Mouse (Mus musculus): ENCODE measurements around the gene Abhd13. TPM values are rescaled to one million over a fixed set of nuclear protein-coding genes. Genes with fewer than 3 reads are reported as not detected.

The Abhd13 gene
- 0.02 TPM in 1 of 2 replicates, not detected in the other for polyA plus RNA-seq (2012)

GRCm38 (mm10) chr8:9977573-9978314 lies at the start of gene Abhd13, which contains the start of gene Lig4:
Gene Abhd13, plus strand, starts transcription at chr8:9977707.
Gene Lig4, minus strand, starts transcription at chr8:9977686.
- H3K4me1 ChIP-seq (ENCODE audit: control insufficient read depth): peaks cover 51% of the 10 kb centered on the region

DNA sequence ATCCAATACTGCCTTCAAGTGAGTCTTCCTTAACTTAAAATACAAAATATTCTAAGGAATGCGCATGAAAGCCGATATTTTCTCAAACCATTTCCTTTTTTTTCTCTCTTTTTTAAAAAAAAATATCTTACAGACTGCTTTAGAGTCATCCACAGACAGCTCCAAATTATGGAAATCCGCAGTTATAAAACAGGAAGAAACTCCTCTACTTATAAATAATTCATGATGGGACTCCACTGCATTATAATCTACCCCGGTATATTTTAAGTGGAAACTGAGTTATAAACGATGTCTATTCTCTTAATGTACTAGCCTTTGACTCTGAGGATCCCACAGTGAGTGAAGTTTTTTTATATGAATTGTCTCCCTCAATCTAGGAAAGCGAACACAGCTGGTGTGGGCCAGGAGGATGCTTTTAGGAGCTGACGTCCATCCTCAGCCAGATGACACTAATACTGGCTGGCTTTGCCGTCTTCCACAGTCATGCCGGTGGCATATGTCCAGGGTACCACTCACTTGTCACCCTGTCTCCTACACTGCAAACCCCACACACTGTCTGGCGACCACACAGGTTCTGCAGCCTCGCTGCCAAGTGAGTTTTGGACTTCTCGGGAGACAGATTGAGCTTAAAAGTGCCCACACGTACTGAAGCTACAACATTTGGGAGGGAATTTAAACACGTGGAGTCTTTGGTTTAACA lies 47.6 kb upstream of the Abhd13 start:
- no peaks in the 10 kb centered on the region for H3K4me1 ChIP-seq (ENCODE audit: control insufficient read depth)
- H3K9me3 ChIP-seq (ENCODE audit: control insufficient read depth, low read length): no peaks in the 10 kb centered on the region; the same call in 1 of the 2 replicates
- no peak overlapping the region for H3K4me3 ChIP-seq (replicated peaks)
- H3K36me3 ChIP-seq (ENCODE audit: control insufficient read depth): no peaks in the 10 kb centered on the region
- H3K27me3 ChIP-seq (ENCODE audit: control insufficient read depth): no peaks in the 10 kb centered on the region
- TF ChIP-seq GATA1 (IDR thresholded peaks at IDR 0.05; ENCODE audit: low read length) (no peak), TAL1 (IDR thresholded peaks at IDR 0.05; ENCODE audit: low read length) (no peak)

More at GRCm38 (mm10) chr8:9977573-9978314, at the start of gene Abhd13, which contains the start of gene Lig4:
- Histone ChIP-seq H3K27me3 (ENCODE audit: control insufficient read depth) (no peaks in the 10 kb centered on the region), H3K36me3 (ENCODE audit: control insufficient read depth) (peaks cover 17% of the 10 kb centered on the region), H3K4me3 (replicated peaks) (peak within 1 kb of the TSS; percentile 88), H3K9me3 (ENCODE audit: control insufficient read depth, low read length) (no peaks in the 10 kb centered on the region)
- TF ChIP-seq GATA1 (IDR thresholded peaks at IDR 0.05; ENCODE audit: low read length) (no peak), TAL1 (IDR thresholded peaks at IDR 0.05; ENCODE audit: low read length) (no peak)

DNA sequence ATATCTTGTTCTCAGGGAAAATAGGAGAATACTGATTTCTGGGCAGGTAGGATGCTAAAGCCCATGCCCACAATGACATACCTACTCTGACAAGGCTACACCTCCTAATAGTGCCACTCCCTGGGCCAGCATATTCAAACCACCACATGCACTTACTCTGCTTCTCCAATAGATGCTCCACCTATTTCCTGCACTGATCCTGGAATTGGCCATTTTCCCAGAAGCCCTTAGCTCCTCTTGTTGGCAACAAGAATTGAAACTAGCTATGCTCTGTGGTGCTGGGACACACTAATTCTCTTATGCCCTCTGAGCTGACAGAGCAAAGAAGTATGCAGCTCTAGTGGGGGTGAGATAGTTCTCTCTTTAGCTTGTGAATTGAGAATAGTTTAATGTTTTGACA lies 44.8 kb upstream of the Abhd13 start:
- H3K36me3 ChIP-seq (ENCODE audit: control insufficient read depth): no peaks in the 10 kb centered on the region
- H3K4me1 ChIP-seq (ENCODE audit: control insufficient read depth): no peaks in the 10 kb centered on the region
- no peak overlapping the region for H3K4me3 ChIP-seq (replicated peaks)
- no peaks in the 10 kb centered on the region; the same call in 1 of the 2 replicates for H3K9me3 ChIP-seq (ENCODE audit: control insufficient read depth, low read length)
- TF ChIP-seq TAL1 (IDR thresholded peaks at IDR 0.05; ENCODE audit: low read length) (no peak), GATA1 (IDR thresholded peaks at IDR 0.05; ENCODE audit: low read length) (no peak)
- no peaks in the 10 kb centered on the region for H3K27me3 ChIP-seq (ENCODE audit: control insufficient read depth)

- peaks cover 5% of the 10 kb centered on the region; the same call in 1 of the 2 replicates for H3K9me3 ChIP-seq (ENCODE audit: control insufficient read depth, low read length)
- TF ChIP-seq TAL1 (IDR thresholded peaks at IDR 0.05; ENCODE audit: low read length) (no peak), GATA1 (IDR thresholded peaks at IDR 0.05; ENCODE audit: low read length) (no peak)
- no peak overlapping the region for H3K4me3 ChIP-seq (replicated peaks)
- no peaks in the 10 kb centered on the region for H3K4me1 ChIP-seq (ENCODE audit: control insufficient read depth)
- H3K27me3 ChIP-seq (ENCODE audit: control insufficient read depth): no peaks in the 10 kb centered on the region
- H3K36me3 ChIP-seq (ENCODE audit: control insufficient read depth): no peaks in the 10 kb centered on the region
Observed at GRCm38 (mm10) chr8:9934891-9935565, 42.5 kb upstream of the Abhd13 start.

- TF ChIP-seq TAL1 (IDR thresholded peaks at IDR 0.05; ENCODE audit: low read length): no peak
- no peak for TF ChIP-seq GATA1 (IDR thresholded peaks at IDR 0.05; ENCODE audit: low read length)
- no peak overlapping the region for H3K4me3 ChIP-seq (replicated peaks)
- peaks cover 5% of the 10 kb centered on the region; the same call in 1 of the 2 replicates for H3K9me3 ChIP-seq (ENCODE audit: control insufficient read depth, low read length)
- no peaks in the 10 kb centered on the region for H3K4me1 ChIP-seq (ENCODE audit: control insufficient read depth)
- no peaks in the 10 kb centered on the region for H3K27me3 ChIP-seq (ENCODE audit: control insufficient read depth)
- no peaks in the 10 kb centered on the region for H3K36me3 ChIP-seq (ENCODE audit: control insufficient read depth)
Observed at GRCm38 (mm10) chr8:9935574-9935973, 41.9 kb upstream of the Abhd13 start.

GRCm38 (mm10) chr8:9949134-9949890 lies 28.2 kb upstream of the Abhd13 start:
- TF ChIP-seq TAL1 (IDR thresholded peaks at IDR 0.05; ENCODE audit: low read length) (no peak), GATA1 (IDR thresholded peaks at IDR 0.05; ENCODE audit: low read length) (no peak)
- Histone ChIP-seq H3K4me3 (replicated peaks) (no peak overlapping the region), H3K27me3 (ENCODE audit: control insufficient read depth) (no peaks in the 10 kb centered on the region), H3K9me3 (ENCODE audit: control insufficient read depth, low read length) (peaks cover 4% of the 10 kb centered on the region), H3K36me3 (ENCODE audit: control insufficient read depth) (no peaks in the 10 kb centered on the region), H3K4me1 (ENCODE audit: control insufficient read depth) (no peaks in the 10 kb centered on the region)

GRCm38 (mm10) chr8:9958338-9958737 lies 19.2 kb upstream of the Abhd13 start:
- no peak overlapping the region for H3K4me3 ChIP-seq (replicated peaks)
- H3K9me3 ChIP-seq (ENCODE audit: control insufficient read depth, low read length): no peaks in the 10 kb centered on the region
- no peaks in the 10 kb centered on the region for H3K36me3 ChIP-seq (ENCODE audit: control insufficient read depth)
- TF ChIP-seq GATA1 (IDR thresholded peaks at IDR 0.05; ENCODE audit: low read length) (no peak), TAL1 (IDR thresholded peaks at IDR 0.05; ENCODE audit: low read length) (no peak)
- no peaks in the 10 kb centered on the region for H3K27me3 ChIP-seq (ENCODE audit: control insufficient read depth)
- no peaks in the 10 kb centered on the region for H3K4me1 ChIP-seq (ENCODE audit: control insufficient read depth)

DNA sequence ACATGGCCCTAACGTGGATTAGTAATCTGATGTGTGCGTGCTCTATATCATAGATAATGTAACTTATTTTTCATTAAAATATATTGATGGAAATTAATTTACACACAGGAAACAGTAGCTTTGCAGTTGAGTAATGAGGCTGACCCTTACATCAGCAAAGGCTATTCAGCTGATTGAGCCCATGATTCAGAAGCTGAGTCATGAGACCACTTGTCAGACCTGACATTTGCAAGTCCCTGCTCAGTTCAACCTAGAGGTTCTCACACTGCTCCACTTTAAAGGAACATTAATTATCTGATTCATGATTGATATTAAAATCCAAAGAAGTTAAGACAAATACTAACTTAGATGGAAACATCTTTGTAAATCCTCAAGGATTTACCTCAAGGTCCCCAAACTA lies 17.6 kb upstream of the Abhd13 start:
- Histone ChIP-seq H3K4me3 (replicated peaks) (no peak overlapping the region), H3K9me3 (ENCODE audit: control insufficient read depth, low read length) (no peaks in the 10 kb centered on the region), H3K4me1 (ENCODE audit: control insufficient read depth) (no peaks in the 10 kb centered on the region), H3K36me3 (ENCODE audit: control insufficient read depth) (no peaks in the 10 kb centered on the region), H3K27me3 (ENCODE audit: control insufficient read depth) (no peaks in the 10 kb centered on the region)
- no peak for TF ChIP-seq TAL1 (IDR thresholded peaks at IDR 0.05; ENCODE audit: low read length)
- TF ChIP-seq GATA1 (IDR thresholded peaks at IDR 0.05; ENCODE audit: low read length): no peak

Measured in erythroblast, embryonic 14.5 days (primary cell).